Mouse (Mus musculus) cerebellum, adult 2 months (tissue): ENCODE measurements around the gene Nktr. TPM values are rescaled to one million over a fixed set of nuclear protein-coding genes. Genes with fewer than 3 reads are reported as not detected.

Experiments
- DNase-seq, 2 experiments: peaks; one replicate each; pipeline ENCODE4 v3.0.0; 2021
- H3K27ac ChIP-seq: fragments of 200-500 bp; 2 replicates; pipeline ENCODE4 v1.5.1; 2012; ENCODE audit warnings: low read length, control low read depth, inconsistent platforms; ENCODE audit not compliant: insufficient read depth
- H3K27me3 ChIP-seq: fragments of 200-500 bp; 2 replicates; pipeline ENCODE4 v1.6.1; 2012; ENCODE audit warnings: inconsistent platforms, mild to moderate bottlenecking, low read length, moderate library complexity; ENCODE audit not compliant: control insufficient read depth, insufficient read depth
- H3K4me1 ChIP-seq: fragments of 200-500 bp; 2 replicates; pipeline ENCODE4 v1.6.1; 2011; ENCODE audit warnings: low read length; ENCODE audit not compliant: control insufficient read depth, insufficient read depth
- H3K4me3 ChIP-seq: fragments of 200-500 bp; replicated peaks from 2 replicates; pipeline ENCODE3; 2011; ENCODE audit warnings: mild to moderate bottlenecking, low read depth, low read length, control low read depth; ENCODE audit not compliant: insufficient read depth
- CTCF ChIP-seq: fragments of 200-500 bp; IDR thresholded peaks from 2 replicates; pipeline ENCODE4 v1.5.1; 2011; ENCODE audit warnings: low read depth, mild to moderate bottlenecking, control low read depth, low read length, moderate library complexity, borderline replicate concordance; ENCODE audit not compliant: insufficient read depth
- POLR2A ChIP-seq: fragments of 200-500 bp; IDR thresholded peaks from 2 replicates; pipeline ENCODE4 v1.6.1; 2011; ENCODE audit warnings: low read length, control low read depth, borderline replicate concordance; ENCODE audit not compliant: insufficient read depth
- WGBS: fragments of 180-500 bp; shearing (Covaris S2); methylation state at CpG from one replicate; pipeline ENCODE4 v1.1.7; 2018; 5-methylcytosine and 5-hydroxymethylcytosine counted together
- polyA plus RNA-seq: library from polyadenylated mRNA; depleted of rRNA; stranded (reverse); fragments of >200 nt; gene quantifications from 2 replicates; pipeline ENCODE4 v1.2.3, GENCODE M21; 2012; rRNA removed

Nktr gene
- polyA plus RNA-seq, result 130 and 145 TPM in 2 replicates

- under 1% methylated on average over 61 of the region's 61 CpGs for WGBS
- Histone ChIP-seq H3K27ac (peak within 1 kb of the TSS; percentile 59), H3K4me1 (peaks cover 5% of the 10 kb centered on the region; the same call in 1 of the 2 replicates), H3K4me3 (peak within 1 kb of the TSS; percentile 100), H3K27me3 (no peaks in the 10 kb centered on the region)
- TF ChIP-seq POLR2A (peak; percentile 90), CTCF (no peak; the same call in 1 of the 2 replicates)
- DNase-seq, result peak; percentile 97 to 99
These were observed at the start of gene Nktr for GRCm38 (mm10) chr9:121718792-121719318. TSS of gene Nktr (plus strand) at chr9:121719169.

- DNase-seq, result peak in 1 of 2 experiments; percentile 25
- no peak for TF ChIP-seq POLR2A
- Histone ChIP-seq H3K27ac (no peak overlapping the region), H3K4me3 (no peak overlapping the region), H3K4me1 (peaks cover 5% of the 10 kb centered on the region), H3K27me3 (no peaks in the 10 kb centered on the region)
- WGBS, result 22% methylated on average over 28 of the region's 28 CpGs
These were observed 49.6 kb upstream of the Nktr start for GRCm38 (mm10) chr9:121669348-121669791.

- peak; percentile 63 to 65 for DNase-seq
- 28% methylated on average over 7 of the region's 7 CpGs for WGBS
- no peak overlapping the region for H3K4me3 ChIP-seq
- no peak overlapping the region for H3K27ac ChIP-seq
- peak; percentile 79 for TF ChIP-seq CTCF
- no peak for TF ChIP-seq POLR2A
- 0 out of 2 replicates have a peak, but pooled peaks cover 1% of the 10 kb centered on the region for H3K27me3 ChIP-seq
- peaks cover 5% of the 10 kb centered on the region for H3K4me1 ChIP-seq
These were observed 47.7 kb upstream of the Nktr start for GRCm38 (mm10) chr9:121671300-121671699.

GRCm38 (mm10) chr9:121672311-121672710, 46.7 kb upstream of the Nktr start:
- Histone ChIP-seq H3K4me3 (no peak overlapping the region), H3K27ac (no peak overlapping the region), H3K4me1 (peaks cover 3% of the 10 kb centered on the region), H3K27me3 (0 out of 2 replicates have a peak, but pooled peaks cover 1% of the 10 kb centered on the region)
- no peak for TF ChIP-seq POLR2A
- TF ChIP-seq CTCF, result no peak
- no peak for DNase-seq
- WGBS, result 52% methylated on average over 5 of the region's 5 CpGs

- TF ChIP-seq POLR2A (no peak), CTCF (no peak)
- Histone ChIP-seq H3K4me3 (no peak overlapping the region), H3K4me1 (peaks cover 3% of the 10 kb centered on the region), H3K27ac (no peak overlapping the region), H3K27me3 (0 out of 2 replicates have a peak, but pooled peaks cover 1% of the 10 kb centered on the region)
- WGBS, result 83% methylated on average over 5 of the region's 5 CpGs
- DNase-seq, result no peak
These were observed 45.3 kb upstream of the Nktr start for GRCm38 (mm10) chr9:121673716-121674115.

- H3K4me1 ChIP-seq, result peaks cover 3% of the 10 kb centered on the region
- H3K27me3 ChIP-seq, result 0 out of 2 replicates have a peak, but pooled peaks cover 1% of the 10 kb centered on the region
- no peak for TF ChIP-seq CTCF
- no peak for TF ChIP-seq POLR2A
- H3K4me3 ChIP-seq, result no peak overlapping the region
- DNase-seq, result no peak
- 80% methylated on average over 9 of the region's 9 CpGs for WGBS
- H3K27ac ChIP-seq, result no peak overlapping the region
These were observed 44.0 kb upstream of the Nktr start for GRCm38 (mm10) chr9:121675011-121675410.

GRCm38 (mm10) chr9:121675556-121675955, 43.4 kb upstream of the Nktr start:
- 89% methylated on average over 2 of the region's 2 CpGs for WGBS
- H3K27me3 ChIP-seq, result 0 out of 2 replicates have a peak, but pooled peaks cover 1% of the 10 kb centered on the region
- peaks cover 3% of the 10 kb centered on the region for H3K4me1 ChIP-seq
- H3K4me3 ChIP-seq, result no peak overlapping the region
- TF ChIP-seq CTCF (no peak), POLR2A (no peak)
- H3K27ac ChIP-seq, result no peak overlapping the region
- DNase-seq, result no peak

GRCm38 (mm10) chr9:121677069-121677468, 41.9 kb upstream of the Nktr start:
- Histone ChIP-seq H3K27me3 (0 out of 2 replicates have a peak, but pooled peaks cover 1% of the 10 kb centered on the region), H3K4me3 (no peak overlapping the region), H3K4me1 (no peaks in the 10 kb centered on the region), H3K27ac (no peak overlapping the region)
- DNase-seq, result no peak
- 83% methylated on average over 4 of the region's 4 CpGs for WGBS
- TF ChIP-seq POLR2A, result no peak
- TF ChIP-seq CTCF, result no peak

- H3K27me3 ChIP-seq, result 0 out of 2 replicates have a peak, but pooled peaks cover 1% of the 10 kb centered on the region
These were observed 41.5 kb upstream of the Nktr start for GRCm38 (mm10) chr9:121677476-121677875.

More at GRCm38 (mm10) chr9:121677476-121677875, 41.5 kb upstream of the Nktr start:
- Histone ChIP-seq H3K27ac (no peak overlapping the region), H3K4me1 (no peaks in the 10 kb centered on the region), H3K4me3 (no peak overlapping the region)
- no peak for TF ChIP-seq CTCF
- no peak for TF ChIP-seq POLR2A
- WGBS, result 58% methylated on average over 8 of the region's 8 CpGs
- no peak for DNase-seq
